ENCODE assay signal across 17 mouse cellular contexts in the genomic region with DNA sequence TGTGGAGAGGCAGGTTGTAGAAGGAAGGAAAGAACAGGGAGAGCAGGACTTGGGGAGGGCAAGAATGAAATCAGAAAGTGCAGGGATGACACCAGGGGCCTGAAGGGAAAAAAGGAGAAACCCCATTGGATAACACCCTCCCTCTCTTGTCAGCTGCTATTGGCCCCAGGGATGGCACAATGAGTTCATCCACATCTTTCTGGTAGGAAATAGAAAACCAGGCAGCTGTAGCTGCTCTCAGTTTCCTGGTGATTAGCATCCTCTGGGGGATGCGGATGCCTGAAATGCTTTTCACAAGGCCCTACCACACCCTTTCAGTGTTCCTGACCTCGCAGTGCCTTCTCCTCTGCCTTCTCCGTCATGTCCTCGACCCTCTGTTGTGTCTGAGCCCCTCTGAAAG.
DNase-seq lines count a peak whose midpoint lies in the region; ATAC-seq lines count a peak whose summit lies in the region.
"Had no signal": no experiment of that assay in that cellular context is flagged by ENCODE, and none has a peak within 500 bp of the region (broad histone marks: within the 10 kb centered on the region; RNA-seq: fewer than 3 reads in every experiment).

No protein-coding gene starts in this region.

- ATAC-seq in heart, embryonic 11.5 days (replicated peaks; ENCODE audit: insufficient number of reproducible peaks, low FRiP score, low TSS enrichment), result no peak
- ATAC-seq in embryonic facial prominence, embryonic 14.5 days (ENCODE audit: low read depth), result peak; percentile 66
- ATAC-seq: forebrain, embryonic 13.5 days had no signal

- WGBS in heart, embryonic 11.5 days (ENCODE audit: insufficient replicate concordance), result 34% methylated on average over 4 of the region's 4 CpGs
- WGBS in embryonic facial prominence, embryonic 14.5 days, result 55% methylated on average over 4 of the region's 4 CpGs

- H3K9me3 ChIP-seq in heart, embryonic 11.5 days (replicated peaks; ENCODE audit: control insufficient read depth, low read length), result no peaks in the 10 kb centered on the region
- H3K9me3 ChIP-seq in embryonic facial prominence, embryonic 14.5 days (ENCODE audit: control insufficient read depth, low read length), result no peaks in the 10 kb centered on the region
- H3K9me3 ChIP-seq: forebrain, embryonic 13.5 days; limb, embryonic 12.5 days; liver, embryonic 15.5 days; midbrain, embryonic 12.5 days; neural tube, embryonic 13.5 days had no signal

- peak; percentile 97 for DNase-seq in heart, adult 11 months
- DNase-seq in embryonic facial prominence, embryonic 14.5 days (ENCODE audit: low spot score), result peak; percentile 77
- peak; percentile 31 for DNase-seq in heart, adult 8-10 months (ENCODE audit: low spot score)
- DNase-seq in heart, postnatal 4 days, result peak; percentile 24
- DNase-seq in lung, adult 18-20 months, result no peak
- no peak for DNase-seq in adrenal gland, adult 18-20 months (ENCODE audit: low spot score in 2 of 2)
- DNase-seq: cerebellum, adult 2 months; cerebellum, postnatal 36 days; spleen, adult 18-20 months; thymus, postnatal 4 days had no signal

- H3K4me1 ChIP-seq in heart, embryonic 11.5 days (ENCODE audit: control insufficient read depth, insufficient read depth, low read length), result peaks cover 17% of the 10 kb centered on the region
- peaks cover 18% of the 10 kb centered on the region for H3K4me1 ChIP-seq in embryonic facial prominence, embryonic 14.5 days (ENCODE audit: control insufficient read depth, insufficient read depth, low read length)
- H3K4me1 ChIP-seq: forebrain, embryonic 13.5 days; liver, embryonic 15.5 days; midbrain, embryonic 12.5 days had no signal

- no peaks in the 10 kb centered on the region for H3K27me3 ChIP-seq in heart, embryonic 11.5 days (ENCODE audit: control insufficient read depth, insufficient read depth, low read length)
- no peaks in the 10 kb centered on the region for H3K27me3 ChIP-seq in embryonic facial prominence, embryonic 14.5 days (replicated peaks; ENCODE audit: control insufficient read depth, insufficient read depth, low read length)
- H3K27me3 ChIP-seq: forebrain, embryonic 13.5 days; limb, embryonic 12.5 days; liver, embryonic 15.5 days; midbrain, embryonic 12.5 days; neural tube, embryonic 13.5 days had no signal

- H3K9ac ChIP-seq in heart, embryonic 11.5 days (ENCODE audit: low read depth, low read length), result no peak overlapping the region
- no peak overlapping the region for H3K9ac ChIP-seq in embryonic facial prominence, embryonic 14.5 days (ENCODE audit: low read depth, low read length)
- H3K9ac ChIP-seq: forebrain, embryonic 13.5 days; limb, embryonic 12.5 days; liver, embryonic 15.5 days; midbrain, embryonic 12.5 days; neural tube, embryonic 13.5 days had no signal

- no peak overlapping the region for H3K27ac ChIP-seq in heart, embryonic 11.5 days (ENCODE audit: low read depth, low read length)
- no peak overlapping the region for H3K27ac ChIP-seq in embryonic facial prominence, embryonic 14.5 days (replicated peaks; ENCODE audit: low read depth, low read length)
- H3K27ac ChIP-seq: forebrain, embryonic 13.5 days; liver, embryonic 15.5 days; midbrain, embryonic 12.5 days; neural tube, embryonic 13.5 days had no signal

- H3K4me2 ChIP-seq in heart, embryonic 11.5 days, result no peak overlapping the region
- no peak overlapping the region for H3K4me2 ChIP-seq in embryonic facial prominence, embryonic 14.5 days (ENCODE audit: low read depth, low read length)
- H3K4me2 ChIP-seq: forebrain, embryonic 13.5 days; limb, embryonic 12.5 days; liver, embryonic 15.5 days; midbrain, embryonic 12.5 days; neural tube, embryonic 13.5 days had no signal

- H3K4me3 ChIP-seq in heart, embryonic 11.5 days (ENCODE audit: low read depth, low read length), result no peak overlapping the region
- no peak overlapping the region for H3K4me3 ChIP-seq in embryonic facial prominence, embryonic 14.5 days (ENCODE audit: low read depth, low read length)
- H3K4me3 ChIP-seq: erythroblast, embryonic 14.5 days; forebrain, embryonic 13.5 days; limb, embryonic 12.5 days; liver, embryonic 15.5 days; midbrain, embryonic 12.5 days; neural tube, embryonic 13.5 days had no signal

- no peaks in the 10 kb centered on the region for H3K36me3 ChIP-seq in heart, embryonic 11.5 days (ENCODE audit: control insufficient read depth, insufficient read depth, low read length)
- H3K36me3 ChIP-seq in embryonic facial prominence, embryonic 14.5 days (ENCODE audit: control insufficient read depth, insufficient read depth, low read length), result no peaks in the 10 kb centered on the region
- H3K36me3 ChIP-seq: limb, embryonic 12.5 days; liver, embryonic 15.5 days; midbrain, embryonic 12.5 days; neural tube, embryonic 13.5 days had no signal

Comparison
In these comparisons a context has a peak if more than half of its experiments do, and no peak if none do; other contexts are left out.
1. DNase-seq: peak in heart, adult 11 months (single experiment), embryonic facial prominence, embryonic 14.5 days (single experiment), heart, adult 8-10 months (single experiment) and heart, postnatal 4 days (single experiment); none in lung, adult 18-20 months (0 of 2) and adrenal gland, adult 18-20 months (0 of 2).